Mouse (Mus musculus): ENCODE results near the gene Mlec. TPM values are rescaled to one million over a fixed set of nuclear protein-coding genes. Genes with fewer than 3 reads are reported as not detected.

Gene Mlec
- total and polyA plus RNA-seq, 2 experiments from 2014 or later, result 21.1 to 68.4 TPM

DNA sequence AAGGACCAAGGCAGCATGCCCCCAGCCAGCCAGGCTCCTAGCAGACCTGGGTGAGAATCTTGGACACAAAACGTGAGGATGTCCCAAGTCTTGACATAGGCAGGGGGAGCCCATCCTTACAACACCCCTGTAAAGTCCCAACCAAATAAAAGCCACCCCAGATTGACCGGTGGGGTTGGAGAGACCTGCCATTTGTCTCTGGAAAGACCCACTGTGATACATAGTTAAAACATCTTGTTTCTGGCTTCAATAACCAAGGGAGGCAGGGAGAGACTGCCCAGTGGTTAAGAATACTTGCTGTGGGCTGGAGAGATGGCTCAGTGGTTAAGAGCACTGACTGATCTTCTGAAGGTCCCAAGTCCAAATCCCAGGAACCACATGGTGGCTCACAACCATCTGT, 55.7 kb downstream of the Mlec start:
- H3K4me2 ChIP-seq (ENCODE audit: low read depth, low read length), result no peak overlapping the region
- 80% methylated on average over 2 of the region's 2 CpGs for WGBS
- no peak overlapping the region for H3K4me3 ChIP-seq (ENCODE audit: low read depth, low read length)
- no peaks in the 10 kb centered on the region for H3K4me1 ChIP-seq (ENCODE audit: control insufficient read depth, insufficient read depth)
- H3K27me3 ChIP-seq (ENCODE audit: control insufficient read depth, insufficient read depth, low read length), result no peaks in the 10 kb centered on the region
- ATAC-seq (ENCODE audit: insufficient read depth, low read depth) (no peak), DNase-seq (ENCODE audit: low spot score) (no peak)
- H3K27ac ChIP-seq (ENCODE audit: low read depth), result no peak overlapping the region
- TF ChIP-seq EP300 (IDR thresholded peaks at IDR 0.05; ENCODE audit: low read depth), result no peak
- TF ChIP-seq CTCF (IDR thresholded peaks at IDR 0.05; ENCODE audit: low read depth), result no peak
- peaks cover 29% of the 10 kb centered on the region for H3K36me3 ChIP-seq (replicated peaks; ENCODE audit: control insufficient read depth, insufficient read depth, low read length)
- no peak overlapping the region for H3K9ac ChIP-seq (replicated peaks; ENCODE audit: low read depth, low read length)
- H3K9me3 ChIP-seq (replicated peaks; ENCODE audit: control insufficient read depth, low read length), result no peaks in the 10 kb centered on the region

- ATAC-seq (ENCODE audit: insufficient read depth, low read depth) (no peak), DNase-seq (ENCODE audit: low spot score) (no peak)
- no peak overlapping the region for H3K4me3 ChIP-seq (ENCODE audit: low read depth, low read length)
- H3K4me2 ChIP-seq (ENCODE audit: low read depth, low read length), result no peak overlapping the region
- H3K27me3 ChIP-seq (ENCODE audit: control insufficient read depth, insufficient read depth, low read length), result no peaks in the 10 kb centered on the region
- H3K36me3 ChIP-seq (replicated peaks; ENCODE audit: control insufficient read depth, insufficient read depth, low read length), result peaks cover 47% of the 10 kb centered on the region
- H3K9me3 ChIP-seq (replicated peaks; ENCODE audit: control insufficient read depth, low read length), result no peaks in the 10 kb centered on the region
- no peaks in the 10 kb centered on the region for H3K4me1 ChIP-seq (ENCODE audit: control insufficient read depth, insufficient read depth)
- no peak for TF ChIP-seq CTCF (IDR thresholded peaks at IDR 0.05; ENCODE audit: low read depth)
- no peak for TF ChIP-seq EP300 (IDR thresholded peaks at IDR 0.05; ENCODE audit: low read depth)
- no peak overlapping the region for H3K9ac ChIP-seq (replicated peaks; ENCODE audit: low read depth, low read length)
- no peak overlapping the region for H3K27ac ChIP-seq (ENCODE audit: low read depth)
- WGBS, result 79% methylated on average over 6 of the region's 6 CpGs
Observed at GRCm38 (mm10) chr5:115100473-115100872, 57.5 kb downstream of the Mlec start.

DNA sequence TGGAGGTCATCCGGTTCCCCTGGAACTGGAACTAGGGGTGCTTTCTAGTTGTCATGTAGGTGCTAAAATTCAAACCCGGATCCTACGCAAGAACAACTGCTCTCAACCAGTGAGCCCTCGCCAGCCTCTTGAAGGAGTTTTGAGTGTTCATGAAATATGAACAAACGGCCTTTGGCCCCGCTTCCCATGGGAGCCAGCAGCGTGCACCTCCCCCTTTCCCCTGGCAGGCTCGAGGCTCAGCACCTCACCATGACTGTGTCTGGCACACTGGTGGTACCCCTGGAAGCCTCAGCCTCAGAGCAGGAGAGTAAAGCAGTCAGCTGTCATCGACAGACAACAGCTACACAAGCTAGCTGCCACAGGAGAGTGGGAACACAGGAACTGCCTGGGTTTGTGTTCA, 58.0 kb downstream of the Mlec start:
- WGBS, result 79% methylated on average over 9 of the region's 9 CpGs
- no peak overlapping the region for H3K4me2 ChIP-seq (ENCODE audit: low read depth, low read length)
- no peak overlapping the region for H3K4me3 ChIP-seq (ENCODE audit: low read depth, low read length)
- H3K9me3 ChIP-seq (replicated peaks; ENCODE audit: control insufficient read depth, low read length), result no peaks in the 10 kb centered on the region
- TF ChIP-seq CTCF (IDR thresholded peaks at IDR 0.05; ENCODE audit: low read depth) (no peak), EP300 (IDR thresholded peaks at IDR 0.05; ENCODE audit: low read depth) (no peak)
- ATAC-seq (ENCODE audit: insufficient read depth, low read depth) (no peak), DNase-seq (ENCODE audit: low spot score) (no peak)
- H3K36me3 ChIP-seq (replicated peaks; ENCODE audit: control insufficient read depth, insufficient read depth, low read length), result peaks cover 51% of the 10 kb centered on the region
- no peaks in the 10 kb centered on the region for H3K27me3 ChIP-seq (ENCODE audit: control insufficient read depth, insufficient read depth, low read length)
- no peaks in the 10 kb centered on the region for H3K4me1 ChIP-seq (ENCODE audit: control insufficient read depth, insufficient read depth)
- no peak overlapping the region for H3K9ac ChIP-seq (replicated peaks; ENCODE audit: low read depth, low read length)
- no peak overlapping the region for H3K27ac ChIP-seq (ENCODE audit: low read depth)

DNA sequence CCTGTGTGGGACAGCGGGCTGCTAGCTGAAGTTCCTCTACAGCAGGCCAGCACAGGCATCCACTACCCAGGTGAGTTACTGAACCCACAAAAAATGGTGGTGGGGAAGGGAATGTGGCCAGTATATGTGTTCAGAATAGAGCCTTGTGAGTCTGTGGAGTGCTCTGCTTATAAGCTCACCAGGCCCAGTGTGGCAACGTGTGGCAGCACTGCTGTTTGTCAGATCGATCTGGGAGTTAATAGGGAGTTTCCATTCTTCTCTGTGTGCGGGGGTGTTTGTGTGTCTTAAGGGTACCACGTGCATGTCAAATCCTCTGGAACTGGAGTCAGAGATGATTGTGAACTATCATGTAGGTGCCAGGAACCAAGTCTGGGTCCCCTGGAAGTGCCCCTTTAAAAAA, 58.4 kb downstream of the Mlec start:
- no peaks in the 10 kb centered on the region for H3K9me3 ChIP-seq (replicated peaks; ENCODE audit: control insufficient read depth, low read length)
- no peak for TF ChIP-seq EP300 (IDR thresholded peaks at IDR 0.05; ENCODE audit: low read depth)
- TF ChIP-seq CTCF (IDR thresholded peaks at IDR 0.05; ENCODE audit: low read depth), result no peak
- no peak overlapping the region for H3K4me3 ChIP-seq (ENCODE audit: low read depth, low read length)
- WGBS, result 75% methylated on average over 5 of the region's 5 CpGs
- no peak overlapping the region for H3K4me2 ChIP-seq (ENCODE audit: low read depth, low read length)
- peaks cover 56% of the 10 kb centered on the region for H3K36me3 ChIP-seq (replicated peaks; ENCODE audit: control insufficient read depth, insufficient read depth, low read length)
- no peaks in the 10 kb centered on the region for H3K4me1 ChIP-seq (ENCODE audit: control insufficient read depth, insufficient read depth)
- no peak for DNase-seq (ENCODE audit: low spot score)
- ATAC-seq (ENCODE audit: insufficient read depth, low read depth), result no peak
- H3K27me3 ChIP-seq (ENCODE audit: control insufficient read depth, insufficient read depth, low read length), result no peaks in the 10 kb centered on the region
- H3K27ac ChIP-seq (ENCODE audit: low read depth), result no peak overlapping the region
- H3K9ac ChIP-seq (replicated peaks; ENCODE audit: low read depth, low read length), result no peak overlapping the region

- Histone ChIP-seq H3K4me1 (ENCODE audit: control insufficient read depth, insufficient read depth) (0 out of 2 replicates have a peak, but pooled peaks cover 1% of the 10 kb centered on the region), H3K4me3 (ENCODE audit: low read depth, low read length) (no peak within 1 kb of the TSS), H3K9me3 (replicated peaks; ENCODE audit: control insufficient read depth, low read length) (no peaks in the 10 kb centered on the region), H3K9ac (replicated peaks; ENCODE audit: low read depth, low read length) (no peak within 1 kb of the TSS), H3K4me2 (ENCODE audit: low read depth, low read length) (no peak within 1 kb of the TSS), H3K27ac (ENCODE audit: low read depth) (no peak within 1 kb of the TSS), H3K36me3 (replicated peaks; ENCODE audit: control insufficient read depth, insufficient read depth, low read length) (peaks cover 60% of the 10 kb centered on the region), H3K27me3 (ENCODE audit: control insufficient read depth, insufficient read depth, low read length) (no peaks in the 10 kb centered on the region)
- TF ChIP-seq EP300 (IDR thresholded peaks at IDR 0.05; ENCODE audit: low read depth) (no peak), CTCF (IDR thresholded peaks at IDR 0.05; ENCODE audit: low read depth) (no peak)
- DNase-seq (ENCODE audit: low spot score) (no peak), ATAC-seq (ENCODE audit: insufficient read depth, low read depth) (no peak)
- WGBS, result 93% methylated on average over 8 of the region's 8 CpGs
Observed at GRCm38 (mm10) chr5:115098195-115098594, 59.8 kb downstream of the Mlec start, which contains the start of gene Gm10401. Gene Gm10401, minus strand, starts transcription at chr5:115098295.

Other genes starting within 250 kb of the Mlec start
- 5.6 and 9.4 TPM in 2 replicates for gene Oasl1, start 234.9 kb downstream of the Mlec start, total RNA-seq (2014; rRNA removed; ENCODE audit: low replicate concordance)
- 0.68 and 0.69 TPM in 2 replicates for gene Oasl1, start 234.9 kb downstream of the Mlec start, polyA plus RNA-seq (2015; fragmentation: Nextera tagmentation; extraction: Ambion mirVana)
- 7.3 and 16.0 TPM in 2 replicates for gene 2210016L21Rik, start 216.0 kb downstream of the Mlec start, total RNA-seq (2014; rRNA removed; ENCODE audit: low replicate concordance)
- 32.2 and 32.6 TPM in 2 replicates for gene 2210016L21Rik, start 216.0 kb downstream of the Mlec start, polyA plus RNA-seq (2015; fragmentation: Nextera tagmentation; extraction: Ambion mirVana)
- gene Hnf1a, start 187.1 kb downstream of the Mlec start, total RNA-seq (2014; rRNA removed; ENCODE audit: low replicate concordance), result not detected in 2 replicates
- not detected in 2 replicates for gene Hnf1a, start 187.1 kb downstream of the Mlec start, polyA plus RNA-seq (2015; fragmentation: Nextera tagmentation; extraction: Ambion mirVana)
- 65.6 and 68.7 TPM in 2 replicates for gene Sppl3, start 147.0 kb downstream of the Mlec start, total RNA-seq (2014; rRNA removed; ENCODE audit: low replicate concordance)
- gene Sppl3, start 147.0 kb downstream of the Mlec start, polyA plus RNA-seq (2015; fragmentation: Nextera tagmentation; extraction: Ambion mirVana), result 6.8 and 7.2 TPM in 2 replicates
- not detected in 2 replicates for gene Gm10401, start 59.9 kb downstream of the Mlec start, total RNA-seq (2014; rRNA removed; ENCODE audit: low replicate concordance)
- 13.3 and 14.4 TPM in 2 replicates for gene Gm10401, start 59.9 kb downstream of the Mlec start, polyA plus RNA-seq (2015; fragmentation: Nextera tagmentation; extraction: Ambion mirVana)
- 266 and 288 TPM in 2 replicates for gene Acads, start 38.8 kb downstream of the Mlec start, total RNA-seq (2014; rRNA removed; ENCODE audit: low replicate concordance)
- 208 and 211 TPM in 2 replicates for gene Acads, start 38.8 kb downstream of the Mlec start, polyA plus RNA-seq (2015; fragmentation: Nextera tagmentation; extraction: Ambion mirVana)
- 17.0 and 25.9 TPM in 2 replicates for gene Unc119b, start 23.2 kb downstream of the Mlec start, total RNA-seq (2014; rRNA removed; ENCODE audit: low replicate concordance)
- gene Unc119b, start 23.2 kb downstream of the Mlec start, polyA plus RNA-seq (2015; fragmentation: Nextera tagmentation; extraction: Ambion mirVana), result 10.6 and 11.7 TPM in 2 replicates
- gene Cabp1, start 36.2 kb upstream of the Mlec start, total RNA-seq (2014; rRNA removed; ENCODE audit: low replicate concordance), result 0.39 and 4.1 TPM in 2 replicates
- gene Cabp1, start 36.2 kb upstream of the Mlec start, polyA plus RNA-seq (2015; fragmentation: Nextera tagmentation; extraction: Ambion mirVana), result 0.78 and 0.96 TPM in 2 replicates
- gene Pop5, start 77.7 kb upstream of the Mlec start, total RNA-seq (2014; rRNA removed; ENCODE audit: low replicate concordance), result 41.1 and 71.6 TPM in 2 replicates
- 57.9 and 65.9 TPM in 2 replicates for gene Pop5, start 77.7 kb upstream of the Mlec start, polyA plus RNA-seq (2015; fragmentation: Nextera tagmentation; extraction: Ambion mirVana)
- 76.0 and 82.4 TPM in 2 replicates for gene Rnf10, start 114.7 kb upstream of the Mlec start, total RNA-seq (2014; rRNA removed; ENCODE audit: low replicate concordance)
- 104 and 105 TPM in 2 replicates for gene Rnf10, start 114.7 kb upstream of the Mlec start, polyA plus RNA-seq (2015; fragmentation: Nextera tagmentation; extraction: Ambion mirVana)
- gene Coq5, start 121.5 kb upstream of the Mlec start, total RNA-seq (2014; rRNA removed; ENCODE audit: low replicate concordance), result 74.1 and 82.7 TPM in 2 replicates
- gene Coq5, start 121.5 kb upstream of the Mlec start, polyA plus RNA-seq (2015; fragmentation: Nextera tagmentation; extraction: Ambion mirVana), result 111 and 116 TPM in 2 replicates
- 164 and 224 TPM in 2 replicates for gene Dynll1, start 142.8 kb upstream of the Mlec start, total RNA-seq (2014; rRNA removed; ENCODE audit: low replicate concordance)
- 615 and 804 TPM in 2 replicates for gene Dynll1, start 142.8 kb upstream of the Mlec start, polyA plus RNA-seq (2015; fragmentation: Nextera tagmentation; extraction: Ambion mirVana)
- gene Srsf9, start 169.0 kb upstream of the Mlec start, total RNA-seq (2014; rRNA removed; ENCODE audit: low replicate concordance), result 21.3 and 41.1 TPM in 2 replicates
- 62.9 and 67.5 TPM in 2 replicates for gene Srsf9, start 169.0 kb upstream of the Mlec start, polyA plus RNA-seq (2015; fragmentation: Nextera tagmentation; extraction: Ambion mirVana)
- 10.4 and 19.4 TPM in 2 replicates for gene Gatc, start 183.0 kb upstream of the Mlec start, total RNA-seq (2014; rRNA removed; ENCODE audit: low replicate concordance)
- gene Gatc, start 183.0 kb upstream of the Mlec start, polyA plus RNA-seq (2015; fragmentation: Nextera tagmentation; extraction: Ambion mirVana), result 14.8 and 15.1 TPM in 2 replicates
- gene Triap1, start 183.0 kb upstream of the Mlec start, total RNA-seq (2014; rRNA removed; ENCODE audit: low replicate concordance), result 13.0 and 27.2 TPM in 2 replicates
- gene Triap1, start 183.0 kb upstream of the Mlec start, polyA plus RNA-seq (2015; fragmentation: Nextera tagmentation; extraction: Ambion mirVana), result 39.2 and 42.3 TPM in 2 replicates
- gene Cox6a1, start 190.8 kb upstream of the Mlec start, total RNA-seq (2014; rRNA removed; ENCODE audit: low replicate concordance), result 1,673 and 1,690 TPM in 2 replicates
- 2,126 and 2,128 TPM in 2 replicates for gene Cox6a1, start 190.8 kb upstream of the Mlec start, polyA plus RNA-seq (2015; fragmentation: Nextera tagmentation; extraction: Ambion mirVana)